Mouse (Mus musculus) megakaryocyte, adult 5-6 weeks (primary cell): ENCODE results near the gene Cat. TPM values are rescaled to one million over a fixed set of nuclear protein-coding genes. Genes with fewer than 3 reads are reported as not detected.

Experiments
- ATAC-seq: 2 replicates; pipeline ENCODE4 v1.8.0; 2016; ENCODE audit warnings: mild to moderate bottlenecking, inconsistent platforms; ENCODE audit not compliant: poor library complexity, severe bottlenecking
- total RNA-seq, 2 experiments: library from RNA; stranded (forward) in 1 of 2; stranded (reverse) in 1 of 2; fragments of 153-499, 151-499 nt in 1 of 2; fragments of 221-1000, 200-1000 nt in 1 of 2; gene quantifications; 2 replicates each; pipeline versions ENCODE4 v1.2.3 to v1.2.4; 2015 to 2017

The Cat gene
- total RNA-seq, 2 experiments from 2014 or later: 42.0 to 125 TPM

GRCm38 (mm10) chr2:103478326-103478725, 6.6 kb downstream of the Cat start:
- no peak for ATAC-seq

GRCm38 (mm10) chr2:103477456-103477855, 7.5 kb downstream of the Cat start:
- ATAC-seq: no peak

DNA sequence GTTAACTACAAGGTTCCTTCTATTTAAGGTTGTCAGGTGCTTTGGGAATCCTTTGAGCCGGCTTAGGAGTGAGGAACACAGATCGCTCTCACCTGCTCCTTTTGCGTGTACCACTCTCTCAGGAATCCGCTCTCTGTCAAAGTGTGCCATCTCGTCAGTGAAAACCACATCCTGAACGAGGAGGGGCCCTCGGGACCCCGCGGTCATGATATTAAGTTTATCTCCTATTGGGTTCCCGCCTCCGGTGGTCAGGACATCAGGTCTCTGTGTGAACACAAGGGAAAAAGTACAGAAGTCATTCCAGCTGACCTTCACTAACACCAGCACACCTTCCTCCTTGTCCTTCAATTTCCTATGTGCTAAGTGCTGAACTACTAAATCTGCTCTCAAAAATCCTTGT, 8.3 kb downstream of the Cat start:
- no peak for ATAC-seq

DNA sequence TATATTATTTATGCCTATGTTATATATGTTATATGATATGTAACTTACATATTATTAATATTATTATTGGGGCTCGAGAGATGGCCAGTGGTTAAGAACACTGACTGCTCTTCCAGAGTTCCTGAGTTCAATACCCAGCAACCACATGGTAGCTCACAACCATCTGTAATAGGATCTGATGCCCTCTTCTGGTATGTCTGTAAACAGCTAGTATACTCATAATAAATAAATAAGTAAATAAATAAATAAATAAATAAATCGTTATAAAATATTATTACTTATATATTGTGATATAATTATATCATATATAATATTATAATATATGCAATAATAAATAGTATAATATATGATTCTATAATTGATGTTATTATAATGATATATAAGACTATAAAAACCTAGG, 8.8 kb downstream of the Cat start:
- ATAC-seq: no peak

GRCm38 (mm10) chr2:103473362-103473761, 11.6 kb downstream of the Cat start:
- no peak for ATAC-seq

- ATAC-seq: no peak
Observed at GRCm38 (mm10) chr2:103466984-103467588, 17.9 kb downstream of the Cat start.

DNA sequence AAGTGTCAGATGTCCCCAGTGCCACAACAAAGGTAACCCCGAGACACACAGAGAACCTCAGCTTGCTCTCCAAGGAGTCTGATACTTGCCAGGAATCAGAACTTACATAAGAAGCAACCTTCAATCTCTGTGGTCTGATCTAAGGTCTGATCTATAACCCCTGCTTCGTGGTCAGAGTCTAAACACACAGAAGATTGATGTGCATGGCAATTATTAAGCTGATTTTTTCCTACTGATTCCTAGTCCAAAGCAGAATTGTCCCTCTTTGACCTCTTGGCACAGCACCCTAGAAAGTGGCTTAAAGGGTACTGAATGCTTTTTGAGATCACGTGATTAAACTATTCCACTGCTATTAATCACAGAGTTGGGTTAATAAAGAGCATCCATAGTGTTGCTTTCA, 18.7 kb downstream of the Cat start:
- ATAC-seq: no peak

DNA sequence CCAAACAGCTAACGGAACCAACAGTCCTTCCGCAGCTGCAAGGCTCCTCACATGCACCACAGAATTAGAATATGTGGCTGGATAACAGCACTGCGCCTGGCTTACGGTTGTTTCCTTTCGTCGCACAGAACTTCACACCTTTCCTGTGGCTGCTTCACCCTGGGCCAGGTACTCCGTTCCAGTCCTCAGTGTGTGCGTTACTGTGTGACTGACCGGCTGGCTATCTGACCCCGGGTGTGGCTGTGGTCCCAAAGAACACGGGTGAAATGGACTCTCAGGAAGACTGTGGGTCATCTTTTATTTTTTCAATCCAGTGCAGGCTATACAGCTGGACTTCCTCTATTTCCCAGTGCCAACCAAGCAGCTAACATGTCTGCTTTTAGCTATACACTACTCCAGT, 19.5 kb downstream of the Cat start:
- ATAC-seq: no peak

DNA sequence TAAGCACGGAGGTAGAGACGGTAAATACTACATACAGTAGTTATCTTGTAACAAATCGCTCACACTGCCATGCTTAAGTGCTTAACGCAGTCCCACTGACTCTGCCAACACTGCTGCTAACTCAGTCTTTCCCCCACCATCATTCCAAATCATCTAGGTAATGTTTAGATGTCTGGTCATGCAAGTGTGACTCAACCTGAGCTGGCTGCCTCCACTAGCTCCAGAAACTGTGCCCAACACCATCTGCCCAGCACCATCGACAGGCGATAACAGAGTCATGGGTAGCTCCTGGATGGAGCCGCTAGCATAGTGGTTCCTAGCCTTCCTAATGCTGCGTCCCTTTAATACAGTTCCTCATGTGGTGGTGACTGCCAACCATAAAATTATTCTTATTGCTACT, 20.4 kb downstream of the Cat start:
- ATAC-seq: no peak

GRCm38 (mm10) chr2:103462746-103463145, 22.2 kb downstream of the Cat start:
- no peak for ATAC-seq

DNA sequence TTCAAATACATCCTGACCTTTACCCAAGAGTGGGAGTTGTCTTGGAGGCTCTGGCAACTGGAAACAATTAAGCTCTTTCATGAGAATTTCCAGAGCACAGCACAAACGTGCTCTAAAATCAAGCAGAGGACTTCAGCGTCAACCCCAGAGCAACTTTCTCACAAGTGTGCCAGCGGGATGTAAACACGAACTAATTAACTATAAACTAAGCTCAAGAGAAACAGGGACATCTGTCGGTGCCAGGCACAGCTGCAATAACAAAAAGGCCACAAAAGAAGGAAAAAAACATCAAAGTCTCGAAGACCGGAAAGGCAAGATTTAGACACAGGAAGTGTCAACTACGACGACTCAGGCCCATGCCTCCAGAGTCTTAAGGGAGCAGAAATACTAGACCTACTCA, 23.2 kb downstream of the Cat start:
- ATAC-seq: no peak

- no peak for ATAC-seq
Observed at GRCm38 (mm10) chr2:103461210-103461609, 23.8 kb downstream of the Cat start.

DNA sequence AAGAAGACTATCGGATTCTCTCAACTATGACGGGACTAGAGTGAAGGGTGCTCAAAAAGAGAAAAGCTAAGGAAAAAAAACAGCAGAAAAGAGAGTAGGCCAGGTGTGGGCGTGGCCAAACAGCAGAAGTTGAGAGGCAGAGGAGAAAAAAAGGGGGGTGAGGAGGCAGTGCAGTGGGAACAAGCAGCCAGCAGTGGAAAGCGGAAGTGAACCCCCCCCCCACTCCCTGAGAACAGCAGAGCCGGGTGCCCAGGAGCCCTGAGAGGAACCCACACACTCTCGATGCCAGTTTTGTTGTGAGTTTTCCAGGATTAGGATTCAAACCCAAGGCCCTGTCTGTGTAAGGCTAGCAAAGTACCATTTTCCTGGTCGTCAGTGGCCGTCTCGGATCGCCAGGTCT, 25.9 kb downstream of the Cat start:
- ATAC-seq: peak; percentile 56; the same call in 1 of the 2 replicates

- ATAC-seq: no peak
Observed at GRCm38 (mm10) chr2:103457628-103458027, 27.3 kb downstream of the Cat start.

GRCm38 (mm10) chr2:103457048-103457447, 27.9 kb downstream of the Cat start:
- ATAC-seq: no peak

- peak; percentile 97 for ATAC-seq
Observed at GRCm38 (mm10) chr2:103456646-103457045, 28.3 kb downstream of the Cat start.

- ATAC-seq: no peak
Observed at GRCm38 (mm10) chr2:103455748-103456147, 29.2 kb downstream of the Cat start.

- ATAC-seq: no peak
Observed at GRCm38 (mm10) chr2:103452550-103452949, 32.4 kb downstream of the Cat start.

DNA sequence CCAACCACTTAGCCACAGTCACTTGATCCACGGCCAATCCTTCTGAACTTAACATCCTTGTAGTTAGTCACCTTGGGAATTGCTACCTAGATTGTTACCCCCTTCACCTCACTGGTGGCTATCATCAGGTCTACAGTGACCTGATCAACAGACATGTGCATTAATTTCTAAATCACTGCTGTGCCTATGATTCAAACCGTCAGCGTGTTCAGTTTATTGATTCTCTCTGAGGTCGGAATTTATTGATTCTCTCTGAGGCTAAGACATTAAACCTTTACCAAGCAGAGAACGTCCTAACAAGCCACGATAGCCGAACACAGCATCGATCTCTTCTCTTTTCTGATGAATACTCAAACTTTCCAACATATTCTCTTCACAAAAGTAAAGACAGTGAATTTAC, 34.7 kb downstream of the Cat start:
- ATAC-seq: no peak

GRCm38 (mm10) chr2:103449813-103450212, 35.1 kb downstream of the Cat start:
- no peak for ATAC-seq

GRCm38 (mm10) chr2:103448947-103449560, 35.9 kb downstream of the Cat start:
- ATAC-seq: no peak

DNA sequence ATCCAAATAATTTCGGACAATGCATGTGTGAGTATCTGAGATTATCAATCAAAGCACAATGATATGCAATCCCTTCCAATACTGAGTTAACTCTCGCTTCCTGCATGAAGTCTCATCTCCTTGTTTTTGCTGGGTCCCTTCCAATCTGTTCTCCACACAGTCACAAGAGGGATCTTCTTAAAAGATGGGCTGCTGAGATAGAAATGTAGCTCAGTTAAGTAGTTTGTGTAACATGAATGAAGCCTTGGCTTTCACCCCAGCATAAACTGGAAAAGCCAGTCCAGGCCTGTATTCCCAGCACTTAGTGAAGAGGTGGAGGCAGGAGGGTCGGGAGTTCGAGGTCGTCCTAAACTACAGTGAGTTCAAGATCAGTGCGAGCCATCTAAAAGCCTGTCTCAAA, 38.6 kb downstream of the Cat start:
- no peak for ATAC-seq

- ATAC-seq: peak; percentile 78
Observed at GRCm38 (mm10) chr2:103445776-103446175, 39.2 kb downstream of the Cat start.
